Mouse (Mus musculus) limb, embryonic 14.5 days (tissue): ENCODE data around the gene Gm45837. TPM values are rescaled to one million over a fixed set of nuclear protein-coding genes. Genes with fewer than 3 reads are reported as not detected.

ENCODE experiments used
- ATAC-seq: fragments of 200-750 bp; cut with Nextera tagmentation; 2 replicates; pipeline ENCODE4 v1.8.0; 2017; ENCODE audit warnings: low read depth, moderate number of reproducible peaks, moderate TSS enrichment; ENCODE audit not compliant: low FRiP score
- DNase-seq: peaks from one replicate; pipeline ENCODE4 v3.0.0-alpha.2; 2015; ENCODE audit warnings: low spot score
- H3K27ac ChIP-seq: fragments of 300-500 bp; sonication (generic); replicated peaks from 2 replicates; pipeline ENCODE4 v1.5.1; 2014; ENCODE audit warnings: low read depth, mild to moderate bottlenecking, low read length, moderate library complexity, mixed read lengths
- H3K27me3 ChIP-seq: fragments of 300-500 bp; sonication (generic); 2 replicates; pipeline ENCODE4 v1.6.1; 2014; ENCODE audit warnings: low read length, mixed read lengths; ENCODE audit not compliant: control insufficient read depth, insufficient read depth
- H3K36me3 ChIP-seq: fragments of 300-500 bp; sonication (generic); 2 replicates; pipeline ENCODE4 v1.6.1; 2014; ENCODE audit warnings: mild to moderate bottlenecking, low read length, moderate library complexity, mixed read lengths; ENCODE audit not compliant: control insufficient read depth, insufficient read depth
- H3K4me1 ChIP-seq: fragments of 300-500 bp; sonication (generic); 2 replicates; pipeline ENCODE4 v1.6.1; 2014; ENCODE audit warnings: antibody characterized with exemption, low read length, mixed read lengths; ENCODE audit not compliant: control insufficient read depth, insufficient read depth
- H3K4me2 ChIP-seq: fragments of 300-500 bp; sonication (generic); replicated peaks from 2 replicates; pipeline ENCODE4 v1.6.1; 2014; ENCODE audit warnings: low read depth, mild to moderate bottlenecking, low read length, moderate library complexity; ENCODE audit not compliant: severe bottlenecking
- H3K4me3 ChIP-seq: fragments of 300-500 bp; sonication (generic); replicated peaks from 2 replicates; pipeline ENCODE4 v1.5.1; 2014; ENCODE audit warnings: low read length
- H3K9ac ChIP-seq: fragments of 300-500 bp; sonication (generic); 2 replicates; pipeline ENCODE4 v1.6.1; 2014; ENCODE audit warnings: mild to moderate bottlenecking, low read depth, low read length, moderate library complexity; ENCODE audit not compliant: severe bottlenecking
- H3K9me3 ChIP-seq: fragments of 300-500 bp; sonication (generic); 2 replicates; pipeline ENCODE4 v1.6.1; 2016; ENCODE audit warnings: low read length; ENCODE audit not compliant: control insufficient read depth
- POLR2A ChIP-seq: fragments of 200-500 bp; IDR thresholded peaks from 2 replicates; pipeline ENCODE4 v1.8.0; 2012; ENCODE audit warnings: inconsistent platforms, mild to moderate bottlenecking, moderate library complexity, borderline replicate concordance; ENCODE audit not compliant: insufficient read depth, insufficient read length; ENCODE audit errors: extremely low read depth
- WGBS: fragments of 180-500 bp; shearing (Covaris S2); extraction: QIAGEN DNeasy Blood & Tissue Kit; methylation state at CpG from one replicate; pipeline ENCODE4 v1.1.7; 2014; 5-methylcytosine and 5-hydroxymethylcytosine counted together
- polyA plus RNA-seq, 2 experiments: library from polyadenylated mRNA; depleted of rRNA in 1 of 2; stranded (reverse) in 1 of 2; unstranded in 1 of 2; fragments of >200 nt; fragmentation: Nextera tagmentation in 1 of 2; extraction: Ambion mirVana in 1 of 2; gene quantifications; 2 replicates each; pipeline versions ENCODE4 v1.2.1 to v1.2.3; 2012 to 2014

Gm45837 gene
- polyA plus RNA-seq, 2 experiments, result 0.41 to 7.5 TPM

DNA sequence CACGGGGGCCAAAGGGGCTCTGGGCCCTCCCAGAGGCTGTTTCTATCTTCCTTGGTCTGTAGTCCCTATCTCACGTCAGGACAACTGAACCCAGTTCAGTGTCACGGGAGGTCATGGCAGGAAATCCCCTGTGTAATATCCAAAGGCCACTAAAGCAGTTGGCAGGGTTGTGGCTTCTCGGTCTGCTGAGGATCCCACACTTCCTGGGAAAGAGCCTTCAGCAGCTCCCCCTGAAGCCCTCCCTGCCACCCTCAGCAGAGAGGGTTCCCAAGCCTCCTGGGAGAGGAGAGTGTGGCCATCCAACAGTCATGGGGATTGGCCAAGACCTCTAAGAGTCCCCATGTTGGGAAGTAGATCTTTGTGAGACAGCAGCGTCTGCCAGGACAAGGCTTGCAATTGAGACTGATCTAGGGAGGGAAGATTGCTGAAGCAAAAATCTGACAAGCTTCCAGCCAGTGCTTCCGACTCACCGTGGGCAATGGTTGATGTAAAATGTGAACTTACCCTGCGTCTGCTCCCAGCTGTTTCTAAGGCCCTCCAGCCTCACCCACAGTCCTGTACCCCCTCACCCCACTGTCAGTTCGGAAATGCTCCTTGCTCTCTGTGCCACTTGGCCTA is 72.9 kb downstream of the Gm45837 start:
- WGBS, result 74% methylated on average over 9 of the region's 9 CpGs
- Histone ChIP-seq H3K36me3 (no peaks in the 10 kb centered on the region), H3K27me3 (no peaks in the 10 kb centered on the region), H3K4me3 (no peak overlapping the region), H3K27ac (no peak overlapping the region), H3K9me3 (no peaks in the 10 kb centered on the region), H3K9ac (no peak overlapping the region), H3K4me1 (0 out of 2 replicates have a peak, but pooled peaks cover 3% of the 10 kb centered on the region), H3K4me2 (no peak overlapping the region)
- TF ChIP-seq POLR2A, result no peak
- DNase-seq, result no peak
- no peak for ATAC-seq

DNA sequence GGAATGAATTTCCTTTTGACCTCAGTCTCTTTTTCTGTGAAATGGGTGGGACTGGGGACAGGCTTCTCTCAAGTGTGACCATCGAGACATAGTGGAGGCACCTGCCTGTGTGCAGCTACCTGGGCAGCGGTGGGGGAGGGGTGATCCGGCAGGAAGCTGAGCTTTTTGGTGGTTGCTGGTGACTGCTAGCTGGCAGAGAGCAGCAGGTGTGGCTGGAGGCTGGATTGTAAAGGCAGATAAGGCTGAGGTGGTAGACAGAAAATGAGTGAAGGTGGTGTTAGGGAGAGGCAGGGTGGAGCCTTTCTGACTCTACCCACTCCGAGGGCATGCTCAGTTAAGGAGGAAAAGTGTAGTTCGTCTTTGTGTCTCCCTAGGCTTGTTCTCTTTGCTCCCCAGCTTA is 76.4 kb downstream of the Gm45837 start:
- H3K36me3 ChIP-seq, result no peaks in the 10 kb centered on the region
- ATAC-seq (no peak), DNase-seq (no peak)
- TF ChIP-seq POLR2A, result no peak
- 74% methylated on average over 5 of the region's 5 CpGs for WGBS
- H3K9me3 ChIP-seq, result no peaks in the 10 kb centered on the region
- H3K27ac ChIP-seq, result no peak overlapping the region
- 0 out of 2 replicates have a peak, but pooled peaks cover 3% of the 10 kb centered on the region for H3K4me1 ChIP-seq
- no peak overlapping the region for H3K9ac ChIP-seq
- H3K4me2 ChIP-seq, result no peak overlapping the region
- no peak overlapping the region for H3K4me3 ChIP-seq
- H3K27me3 ChIP-seq, result no peaks in the 10 kb centered on the region

DNA sequence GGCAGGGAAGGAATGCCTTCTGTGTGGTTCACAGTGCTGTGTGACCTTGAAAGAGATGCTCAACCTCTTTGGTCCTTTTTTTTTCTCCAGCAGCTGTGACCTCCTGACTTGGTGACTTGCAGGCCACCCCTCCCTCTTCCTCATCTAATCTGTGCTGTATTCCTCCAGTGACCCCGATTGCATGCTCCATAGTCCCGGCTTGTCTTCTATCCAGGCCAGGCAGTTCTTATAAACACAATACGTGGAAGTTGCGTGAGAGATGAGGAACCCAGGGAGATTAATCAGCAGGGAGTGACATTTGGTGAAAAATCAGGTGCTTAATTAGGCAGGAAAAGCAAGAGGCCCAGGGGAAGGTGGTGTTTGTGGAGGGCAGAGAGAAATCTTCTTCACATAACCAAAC is 80.3 kb downstream of the Gm45837 start:
- H3K27ac ChIP-seq, result no peak overlapping the region
- no peak for ATAC-seq

DNA sequence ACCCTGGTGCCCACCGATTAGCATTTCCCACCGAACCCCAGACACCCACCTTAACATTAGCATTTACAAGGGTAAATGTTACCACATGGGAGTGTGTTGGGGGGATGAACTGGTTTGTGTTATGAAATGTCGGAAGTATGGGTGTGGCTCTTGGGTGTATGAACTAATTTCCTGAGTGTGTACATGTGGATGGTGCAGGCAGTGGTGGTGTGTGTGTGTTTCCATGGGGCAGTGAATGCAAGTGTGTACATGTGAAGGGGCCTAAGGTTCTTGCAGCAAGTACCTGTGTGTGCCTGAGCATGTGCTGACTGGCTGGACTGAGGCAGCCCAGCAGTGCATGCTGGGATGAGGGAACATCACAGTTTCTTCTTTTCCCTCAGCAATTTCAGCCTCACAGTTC is 87.7 kb downstream of the Gm45837 start:
- Histone ChIP-seq H3K4me1 (no peaks in the 10 kb centered on the region), H3K9ac (no peak overlapping the region), H3K27ac (no peak overlapping the region), H3K9me3 (no peaks in the 10 kb centered on the region), H3K4me2 (no peak overlapping the region), H3K36me3 (no peaks in the 10 kb centered on the region), H3K4me3 (no peak overlapping the region), H3K27me3 (0 out of 2 replicates have a peak, but pooled peaks cover under 1% of the 10 kb centered on the region)
- ATAC-seq (no peak), DNase-seq (no peak)
- 72% methylated on average over 3 of the region's 3 CpGs for WGBS
- TF ChIP-seq POLR2A, result no peak

More for the DNA sequence above, 80.3 kb downstream of the Gm45837 start:
- Histone ChIP-seq H3K9ac (no peak overlapping the region), H3K4me1 (no peaks in the 10 kb centered on the region), H3K9me3 (no peaks in the 10 kb centered on the region), H3K36me3 (no peaks in the 10 kb centered on the region), H3K4me3 (no peak overlapping the region), H3K4me2 (no peak overlapping the region), H3K27me3 (no peaks in the 10 kb centered on the region)
- no peak for DNase-seq
- no peak for TF ChIP-seq POLR2A
- WGBS, result 60% methylated on average over 4 of the region's 4 CpGs

DNA sequence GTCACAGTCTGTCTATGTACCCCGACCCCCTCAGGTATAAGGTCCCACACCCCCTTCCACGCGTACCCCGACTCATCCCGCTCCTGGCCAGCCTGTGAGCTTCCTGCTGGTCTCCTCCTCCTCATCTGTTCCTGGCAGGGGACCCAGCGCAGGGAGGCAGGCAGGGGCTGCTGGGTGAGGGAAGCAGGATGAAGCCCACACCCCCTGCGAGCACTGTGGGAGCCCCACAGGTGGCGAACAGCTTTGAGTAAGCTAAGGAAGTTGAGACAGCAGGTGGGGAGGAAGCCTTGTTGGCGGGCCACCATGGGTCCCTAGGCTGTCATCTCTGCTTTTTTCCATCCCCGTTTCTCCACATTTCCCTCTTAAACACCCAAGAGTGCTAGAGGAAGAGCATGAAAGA is 88.6 kb downstream of the Gm45837 start:
- no peak for TF ChIP-seq POLR2A
- no peaks in the 10 kb centered on the region for H3K9me3 ChIP-seq
- no peak for DNase-seq
- H3K4me3 ChIP-seq, result no peak overlapping the region
- H3K9ac ChIP-seq, result no peak overlapping the region
- no peaks in the 10 kb centered on the region; the same call in 1 of the 2 replicates for H3K4me1 ChIP-seq
- no peak overlapping the region for H3K4me2 ChIP-seq
- H3K27ac ChIP-seq, result no peak overlapping the region
- WGBS, result 47% methylated on average over 9 of the region's 10 CpGs
- peaks cover 9% of the 10 kb centered on the region for H3K27me3 ChIP-seq
- no peak for ATAC-seq
- no peaks in the 10 kb centered on the region for H3K36me3 ChIP-seq
